Mouse (Mus musculus): ENCODE data around the gene Slain1. TPM values are rescaled to one million over a fixed set of nuclear protein-coding genes. Genes with fewer than 3 reads are reported as not detected.

The Slain1 gene
- polyA plus RNA-seq, 1 experiment from 2014 or later, result 17.3 TPM

DNA sequence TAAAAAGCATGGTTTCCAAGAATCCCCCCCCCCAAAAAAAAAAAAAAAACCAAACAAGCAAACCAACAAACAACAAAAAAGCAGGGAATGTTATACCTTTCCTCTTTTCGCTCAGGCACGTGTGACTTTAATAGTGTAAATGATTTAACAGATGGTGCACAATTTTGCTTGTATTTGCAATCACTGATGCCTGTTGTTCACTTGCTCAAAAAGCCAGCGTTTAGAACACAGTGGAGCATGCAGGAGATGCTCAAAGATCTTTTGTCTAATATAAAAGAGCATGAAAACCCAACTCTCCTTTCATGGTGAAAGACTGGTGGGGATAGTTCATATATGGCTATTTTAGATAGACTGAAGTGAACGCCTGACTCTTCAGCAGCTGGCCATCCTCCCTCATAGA is 726 bp upstream of the Slain1 start:
- Histone ChIP-seq H3K4me3 (replicated peaks) (peak overlapping the region; percentile 98), H3K27me3 (no peaks in the 10 kb centered on the region), H3K27ac (peak overlapping the region; percentile 99), H3K9me3 (no peaks in the 10 kb centered on the region), H3K4me2 (replicated peaks) (peak overlapping the region; percentile 63), H3K9ac (replicated peaks) (0 out of 2 replicates have a peak overlapping the region, but pooled peaks have one; percentile 99), H3K4me1 (replicated peaks) (peaks cover 53% of the 10 kb centered on the region), H3K36me3 (no peaks in the 10 kb centered on the region)
- no peak for ATAC-seq
- WGBS, result 37% methylated on average over 4 of the region's 4 CpGs

DNA sequence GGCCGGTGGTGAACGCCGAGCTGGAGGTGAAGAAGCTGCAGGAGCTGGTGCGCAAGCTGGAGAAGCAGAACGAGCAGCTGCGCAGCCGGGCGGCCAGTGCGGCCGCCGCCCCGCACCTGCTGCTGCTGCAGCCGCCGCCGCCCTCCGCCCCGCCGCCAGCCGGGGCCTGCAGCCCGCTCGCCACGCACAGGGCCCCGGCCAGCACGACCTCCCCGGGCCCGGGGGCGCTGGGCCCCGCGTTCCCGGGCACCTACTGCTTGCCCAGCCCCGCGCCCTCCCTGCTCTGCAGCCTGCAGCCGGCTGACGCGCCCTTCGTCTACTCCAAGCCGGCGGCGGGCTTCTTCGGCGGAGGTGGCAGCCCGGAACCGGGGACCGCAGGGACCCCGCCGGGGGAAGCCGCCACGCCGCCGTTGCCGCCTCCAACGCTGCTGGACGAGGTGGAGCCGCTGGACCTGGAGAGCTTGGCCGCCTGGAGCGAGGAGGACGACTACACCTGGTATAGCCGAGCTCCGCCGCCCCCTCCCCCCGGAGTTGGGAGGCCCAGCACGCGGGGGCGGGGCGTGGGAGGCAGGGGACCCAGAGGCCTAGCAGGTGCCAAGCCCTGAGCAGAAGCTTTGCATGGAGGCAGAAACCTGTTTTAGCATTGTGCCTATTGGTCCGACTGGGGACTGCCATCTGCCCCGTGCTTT is 529 bp downstream of the Slain1 start:
- H3K36me3 ChIP-seq, result no peaks in the 10 kb centered on the region
- WGBS, result under 1% methylated on average over 55 of the region's 67 CpGs
- peak; percentile 74 for ATAC-seq
- H3K4me3 ChIP-seq (replicated peaks), result peak overlapping the region; percentile 98
- no peaks in the 10 kb centered on the region for H3K9me3 ChIP-seq
- no peaks in the 10 kb centered on the region for H3K27me3 ChIP-seq
- peak overlapping the region; percentile 63 for H3K4me2 ChIP-seq (replicated peaks)
- peak overlapping the region; percentile 99 for H3K27ac ChIP-seq
- H3K4me1 ChIP-seq (replicated peaks), result peaks cover 63% of the 10 kb centered on the region
- peak overlapping the region; percentile 99 for H3K9ac ChIP-seq (replicated peaks)

DNA sequence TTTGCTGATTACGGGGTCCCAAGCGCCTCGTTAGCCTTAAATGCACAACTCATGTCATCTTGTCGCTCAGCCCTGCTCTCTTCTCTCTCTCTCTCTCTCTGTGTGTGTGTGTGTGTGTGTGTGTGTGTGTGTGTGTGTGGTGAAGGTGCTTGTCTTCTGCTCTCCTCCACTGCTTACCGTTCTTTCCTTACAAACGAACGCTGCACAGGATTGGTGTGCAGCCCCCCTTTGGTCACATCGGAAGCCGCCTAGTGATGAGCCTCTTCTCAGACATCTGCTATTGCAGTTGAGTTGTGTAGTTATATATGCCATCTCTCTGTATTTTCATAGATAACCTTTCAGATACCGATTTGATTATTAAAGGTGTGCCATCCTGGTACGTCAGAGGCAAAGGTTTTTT is 1.1 kb downstream of the Slain1 start:
- H3K4me3 ChIP-seq (replicated peaks), result peak overlapping the region; percentile 98
- WGBS, result 5% methylated on average over 11 of the region's 11 CpGs
- no peaks in the 10 kb centered on the region for H3K9me3 ChIP-seq
- no peaks in the 10 kb centered on the region for H3K27me3 ChIP-seq
- peak overlapping the region; percentile 99 for H3K27ac ChIP-seq
- H3K4me2 ChIP-seq (replicated peaks), result peak overlapping the region; percentile 63
- no peaks in the 10 kb centered on the region for H3K36me3 ChIP-seq
- peaks cover 69% of the 10 kb centered on the region for H3K4me1 ChIP-seq (replicated peaks)
- peak; percentile 31 for ATAC-seq
- peak overlapping the region; percentile 99 for H3K9ac ChIP-seq (replicated peaks)

DNA sequence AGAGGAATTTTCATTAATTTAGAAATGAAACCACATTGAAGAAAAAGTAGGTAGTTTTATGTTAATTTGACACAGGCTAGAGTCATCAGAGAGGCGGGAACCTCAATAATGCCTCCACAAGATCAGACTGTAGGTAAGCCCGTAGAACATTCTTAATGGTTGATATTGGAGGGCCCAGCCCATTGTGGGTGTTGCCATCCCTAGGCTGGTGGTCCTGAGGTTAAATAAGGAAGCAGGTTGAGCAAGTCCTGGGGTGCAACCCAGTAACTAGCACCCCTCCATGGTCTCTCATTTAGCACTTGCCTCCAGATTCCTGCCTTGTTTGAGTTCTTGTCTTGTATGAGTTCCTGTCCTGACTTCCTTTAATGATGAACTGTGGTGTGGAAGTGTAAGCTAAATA is 1.5 kb downstream of the Slain1 start:
- H3K9ac ChIP-seq (replicated peaks), result peak overlapping the region; percentile 99
- peaks cover 73% of the 10 kb centered on the region for H3K4me1 ChIP-seq (replicated peaks)
- peak overlapping the region; percentile 98 for H3K4me3 ChIP-seq (replicated peaks)
- no peak for ATAC-seq
- no peaks in the 10 kb centered on the region for H3K36me3 ChIP-seq
- no peaks in the 10 kb centered on the region for H3K27me3 ChIP-seq
- H3K27ac ChIP-seq, result no peak overlapping the region
- H3K4me2 ChIP-seq (replicated peaks), result peak overlapping the region; percentile 63
- H3K9me3 ChIP-seq, result no peaks in the 10 kb centered on the region
- WGBS, result 40% methylated on average over 2 of the region's 2 CpGs

DNA sequence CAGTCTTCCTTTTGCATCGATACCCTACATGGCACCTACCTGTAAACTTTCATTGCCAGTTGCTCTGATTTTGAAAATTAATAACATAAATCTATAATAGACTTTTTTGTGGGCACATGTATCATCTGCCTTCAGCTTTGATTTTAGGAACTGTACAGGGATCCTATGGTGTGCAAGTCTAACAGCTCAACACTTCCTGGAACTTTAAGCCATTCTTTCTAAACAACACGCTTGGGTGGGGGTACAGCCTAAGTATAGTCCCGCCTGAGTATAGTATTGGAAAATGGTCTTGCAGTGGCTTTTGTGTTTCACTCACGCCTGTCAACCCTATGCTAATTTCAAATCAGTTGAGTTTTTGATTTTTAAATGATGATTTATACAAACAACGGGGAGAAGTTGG is 2.5 kb downstream of the Slain1 start:
- H3K4me1 ChIP-seq (replicated peaks), result peaks cover 72% of the 10 kb centered on the region
- ATAC-seq, result no peak

DNA sequence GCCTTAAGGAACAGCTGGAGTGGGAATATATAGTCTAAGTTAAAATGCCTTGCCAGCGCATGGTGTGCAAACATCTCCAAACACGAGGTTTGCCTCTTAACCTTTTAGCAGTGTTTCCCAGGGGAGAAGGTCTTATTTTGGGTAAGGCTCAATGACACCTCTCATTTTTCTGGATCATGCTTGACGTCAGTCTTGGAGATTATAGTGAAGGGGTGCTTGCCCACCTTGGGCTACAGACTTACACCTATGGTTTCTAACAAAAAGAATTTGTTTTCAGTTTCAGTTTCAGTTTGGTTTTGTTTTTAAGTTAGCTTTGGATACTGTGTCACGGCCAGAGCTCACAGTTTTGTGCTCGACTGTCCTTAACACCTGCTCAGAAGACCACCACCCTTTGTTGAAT is 3.8 kb downstream of the Slain1 start:
- H3K27me3 ChIP-seq, result no peaks in the 10 kb centered on the region
- H3K9me3 ChIP-seq, result no peaks in the 10 kb centered on the region
- H3K36me3 ChIP-seq, result peaks cover 15% of the 10 kb centered on the region
- no peak overlapping the region for H3K4me3 ChIP-seq (replicated peaks)
- no peak overlapping the region for H3K9ac ChIP-seq (replicated peaks)
- no peak for ATAC-seq
- H3K27ac ChIP-seq, result no peak overlapping the region
- peaks cover 61% of the 10 kb centered on the region for H3K4me1 ChIP-seq (replicated peaks)
- peak overlapping the region; percentile 14; the same call in 1 of the 2 replicates for H3K4me2 ChIP-seq (replicated peaks)
- 62% methylated on average over 5 of the region's 5 CpGs for WGBS

More for the DNA sequence above, 2.5 kb downstream of the Slain1 start:
- Histone ChIP-seq H3K27me3 (no peaks in the 10 kb centered on the region), H3K4me3 (replicated peaks) (peak overlapping the region; percentile 98), H3K36me3 (peaks cover 4% of the 10 kb centered on the region; the same call in 1 of the 2 replicates), H3K27ac (no peak overlapping the region), H3K4me2 (replicated peaks) (peak overlapping the region; percentile 63), H3K9ac (replicated peaks) (no peak overlapping the region), H3K9me3 (no peaks in the 10 kb centered on the region)
- WGBS, result 80% methylated on average over 5 of the region's 5 CpGs

DNA sequence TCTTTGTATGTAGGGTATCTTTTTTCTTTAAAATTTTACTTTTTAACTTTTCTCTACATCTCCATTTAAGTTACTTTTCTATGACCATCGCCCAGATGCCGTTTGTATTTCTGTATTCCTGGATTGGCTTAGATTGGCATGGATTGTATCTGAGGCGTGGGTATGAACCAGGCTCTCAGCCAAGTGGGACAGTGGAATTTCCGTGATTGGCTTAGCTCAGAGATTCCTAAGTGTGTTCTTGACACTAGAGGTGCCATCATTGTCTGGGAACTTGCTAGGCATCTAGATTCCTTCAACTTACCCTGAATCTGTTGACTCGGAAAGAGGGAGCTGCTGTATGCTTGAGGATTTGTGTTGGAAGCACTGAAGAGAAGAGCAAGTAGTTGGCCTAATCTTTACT is 5.4 kb downstream of the Slain1 start:
- Histone ChIP-seq H3K4me2 (replicated peaks) (no peak overlapping the region), H3K9me3 (no peaks in the 10 kb centered on the region), H3K27me3 (no peaks in the 10 kb centered on the region), H3K27ac (no peak overlapping the region), H3K36me3 (peaks cover 19% of the 10 kb centered on the region), H3K9ac (replicated peaks) (no peak overlapping the region), H3K4me3 (replicated peaks) (no peak overlapping the region), H3K4me1 (replicated peaks) (peaks cover 50% of the 10 kb centered on the region)
- no peak for ATAC-seq
- WGBS, result 73% methylated on average over 5 of the region's 5 CpGs

DNA sequence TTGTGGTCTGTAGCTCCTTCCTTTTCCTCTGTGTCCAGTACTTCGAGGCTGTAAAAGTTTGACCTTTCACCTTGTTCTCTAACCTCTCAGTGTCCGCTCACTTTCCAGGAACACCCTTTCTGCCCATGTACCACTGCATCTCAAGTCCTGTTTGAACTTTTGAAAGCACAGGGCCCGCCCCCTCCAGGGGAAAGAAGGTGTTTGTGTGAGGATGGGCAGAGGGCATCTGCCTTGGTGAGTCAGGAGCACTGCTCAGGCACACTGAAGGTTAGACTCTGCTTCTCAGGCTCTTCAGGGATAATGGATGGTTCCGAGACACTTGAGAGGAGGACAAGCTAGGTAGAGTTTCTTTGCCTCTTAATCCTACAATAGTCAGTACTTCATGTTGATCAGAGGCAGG is 7.8 kb downstream of the Slain1 start:
- no peak overlapping the region for H3K4me2 ChIP-seq (replicated peaks)
- 87% methylated on average over 4 of the region's 4 CpGs for WGBS

DNA sequence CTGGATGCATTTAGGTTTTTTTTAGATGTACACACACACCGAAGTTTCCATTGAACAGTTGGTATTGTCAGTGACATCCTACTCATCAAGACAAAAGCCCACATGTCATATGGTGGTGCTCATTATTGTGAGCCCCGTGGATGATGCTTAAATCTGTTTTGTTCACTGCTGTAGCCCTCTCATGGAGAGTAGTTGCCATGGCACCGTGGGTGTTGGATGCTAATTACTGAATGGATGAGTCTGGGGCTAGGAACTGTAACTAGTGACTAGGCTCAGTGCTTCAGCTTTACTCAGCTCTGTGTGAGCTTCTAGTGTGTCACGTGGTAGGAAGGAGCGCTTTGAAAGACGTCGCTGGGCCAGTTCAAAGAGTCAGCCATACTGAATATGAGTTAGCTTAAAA is 13.0 kb downstream of the Slain1 start:
- no peak overlapping the region for H3K4me2 ChIP-seq (replicated peaks)
- 58% methylated on average over 7 of the region's 7 CpGs for WGBS

More for the DNA sequence above, 7.8 kb downstream of the Slain1 start:
- Histone ChIP-seq H3K36me3 (peaks cover 31% of the 10 kb centered on the region), H3K4me3 (replicated peaks) (no peak overlapping the region), H3K27me3 (no peaks in the 10 kb centered on the region), H3K9ac (replicated peaks) (no peak overlapping the region), H3K27ac (no peak overlapping the region), H3K4me1 (replicated peaks) (peaks cover 37% of the 10 kb centered on the region), H3K9me3 (no peaks in the 10 kb centered on the region)
- no peak for ATAC-seq

DNA sequence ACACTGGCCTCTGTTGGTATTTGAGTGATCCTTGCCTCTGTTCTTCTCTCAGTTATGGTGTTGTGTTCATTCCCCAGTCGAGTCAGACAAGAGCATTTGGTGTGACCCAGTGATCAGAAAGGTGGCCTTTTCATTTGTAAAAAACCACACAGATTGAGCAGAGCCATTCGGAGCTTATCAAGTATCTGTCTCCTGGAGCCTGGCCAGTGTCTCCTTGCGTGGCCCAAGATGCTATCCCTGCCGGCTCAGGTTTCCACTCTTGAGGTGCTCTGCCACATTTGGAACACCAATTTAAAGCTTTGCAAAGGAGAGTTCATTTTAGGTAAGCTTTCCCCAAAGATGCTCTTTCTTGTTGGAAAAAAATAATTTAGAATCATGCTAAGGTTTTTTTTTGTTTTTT is 14.4 kb downstream of the Slain1 start:
- Histone ChIP-seq H3K9ac (replicated peaks) (no peak overlapping the region), H3K4me3 (replicated peaks) (no peak overlapping the region), H3K27ac (no peak overlapping the region), H3K9me3 (no peaks in the 10 kb centered on the region), H3K27me3 (no peaks in the 10 kb centered on the region), H3K4me1 (replicated peaks) (peaks cover 8% of the 10 kb centered on the region), H3K4me2 (replicated peaks) (no peak overlapping the region), H3K36me3 (peaks cover 30% of the 10 kb centered on the region)
- 83% methylated on average over 4 of the region's 4 CpGs for WGBS
- ATAC-seq, result no peak

More for the DNA sequence above, 13.0 kb downstream of the Slain1 start:
- Histone ChIP-seq H3K36me3 (peaks cover 30% of the 10 kb centered on the region), H3K4me3 (replicated peaks) (no peak overlapping the region), H3K9ac (replicated peaks) (no peak overlapping the region), H3K27ac (no peak overlapping the region), H3K27me3 (no peaks in the 10 kb centered on the region), H3K9me3 (no peaks in the 10 kb centered on the region), H3K4me1 (replicated peaks) (peaks cover 8% of the 10 kb centered on the region)
- ATAC-seq, result peak; percentile 70

DNA sequence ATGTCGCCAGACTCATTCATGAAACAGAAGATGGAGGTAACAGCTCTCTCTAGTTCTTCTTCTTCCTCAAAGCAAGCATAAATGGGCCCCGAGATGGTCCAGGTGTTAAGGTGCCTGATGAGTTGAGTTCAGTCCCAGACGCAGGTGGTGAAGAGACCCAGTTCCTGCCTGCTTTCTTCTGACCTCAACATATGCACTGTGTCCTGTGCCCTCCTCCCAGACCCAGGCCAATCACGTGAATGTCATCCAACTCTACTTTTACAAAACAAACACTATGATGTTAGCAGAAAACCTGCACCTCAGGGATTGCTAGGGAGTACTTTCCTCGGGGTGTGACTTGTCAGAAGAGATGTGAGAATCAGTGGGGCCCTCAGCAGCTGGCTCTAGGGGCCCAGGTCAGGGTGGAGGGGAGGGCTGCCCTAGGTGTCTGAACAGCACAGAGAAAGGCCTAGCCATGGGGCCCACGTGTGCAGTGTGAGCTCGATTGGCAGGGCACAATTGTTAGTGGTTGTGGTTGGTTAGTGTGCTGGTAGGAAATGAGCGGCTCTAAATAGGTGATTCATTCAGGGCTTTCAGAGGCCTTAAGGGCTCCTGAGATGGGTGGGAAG is 16.4 kb downstream of the Slain1 start:
- Histone ChIP-seq H3K4me2 (replicated peaks) (no peak overlapping the region), H3K4me3 (replicated peaks) (no peak overlapping the region), H3K27me3 (no peaks in the 10 kb centered on the region), H3K4me1 (replicated peaks) (peaks cover 8% of the 10 kb centered on the region), H3K27ac (no peak overlapping the region), H3K9me3 (0 out of 2 replicates have a peak, but pooled peaks cover 5% of the 10 kb centered on the region), H3K9ac (replicated peaks) (no peak overlapping the region), H3K36me3 (peaks cover 33% of the 10 kb centered on the region)
- 84% methylated on average over 8 of the region's 8 CpGs for WGBS
- no peak for ATAC-seq

DNA sequence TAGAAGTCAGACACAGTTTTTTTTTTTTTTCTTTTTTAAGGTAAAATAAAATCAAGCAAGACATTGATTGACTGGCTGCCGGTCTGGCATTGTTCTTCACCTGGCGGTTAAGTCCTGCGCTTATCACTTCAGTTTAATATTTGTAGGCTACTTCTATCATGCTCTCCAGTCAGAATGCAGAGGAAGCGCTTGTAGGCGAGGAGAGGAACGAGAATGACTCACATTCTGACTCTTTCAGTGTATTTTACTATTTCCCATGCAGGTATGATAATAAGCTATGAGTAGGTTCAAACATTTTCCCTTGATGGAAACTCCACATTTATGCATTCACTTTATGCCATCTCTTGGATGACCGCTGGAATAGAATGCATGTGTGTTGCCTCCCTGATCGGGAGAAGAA is 17.0 kb downstream of the Slain1 start:
- Histone ChIP-seq H3K9me3 (0 out of 2 replicates have a peak, but pooled peaks cover 6% of the 10 kb centered on the region), H3K4me2 (replicated peaks) (no peak overlapping the region), H3K27ac (no peak overlapping the region), H3K36me3 (peaks cover 35% of the 10 kb centered on the region), H3K4me1 (replicated peaks) (peaks cover 8% of the 10 kb centered on the region), H3K27me3 (no peaks in the 10 kb centered on the region), H3K9ac (replicated peaks) (no peak overlapping the region), H3K4me3 (replicated peaks) (no peak overlapping the region)
- no peak for ATAC-seq
- 96% methylated on average over 8 of the region's 8 CpGs for WGBS

All from midbrain, embryonic 13.5 days (tissue).